Mouse (Mus musculus) adrenal gland, adult 8-10 months (tissue): ENCODE data around the gene Rnase1. TPM values are rescaled to one million over a fixed set of nuclear protein-coding genes. Genes with fewer than 3 reads are reported as not detected.

Experiments used
- total RNA-seq, 4 experiments: library from RNA; stranded (reverse); gene quantifications; 2 replicates each; pipeline ENCODE4 v1.2.4; 2022

Rnase1 gene
- total RNA-seq, 4 experiments from 2014 or later = 0.28 TPM; not detected in 3

Other genes starting within 250 kb of the Rnase1 start
- gene Klhl33, start 249.3 kb downstream of the Rnase1 start, total RNA-seq = 1 to 10 TPM; 1.0 to 3.4 (median 1.8) TPM
- 10 to 100 TPM; 44.8 to 55.6 (median 51.3) TPM for gene Osgep, start 221.9 kb downstream of the Rnase1 start, total RNA-seq
- 10 to 100 TPM; 73.6 to 85.2 (median 74.1) TPM for gene Apex1, start 221.8 kb downstream of the Rnase1 start, total RNA-seq
- gene Pip4p1, start 215.9 kb downstream of the Rnase1 start, total RNA-seq = 10 to 100 TPM; 62.3 to 74.8 (median 68.0) TPM
- gene Pnp, start 215.7 kb downstream of the Rnase1 start, total RNA-seq = 10 to 100 TPM; 26.5 to 35.8 (median 31.3) TPM
- gene Gm49342, start 202.3 kb downstream of the Rnase1 start, total RNA-seq = 10 to 100 TPM; 25.4 to 40.6 (median 33.0) TPM
- 1 to 10 TPM; 1.8 to 2.5 (median 2.2) TPM for gene Pnp2, start 190.8 kb downstream of the Rnase1 start, total RNA-seq
- gene Rnase10, start 139.0 kb downstream of the Rnase1 start, total RNA-seq = under 1 TPM in 2 of 4 experiments, not detected in 2; 0.15 to 0.31 TPM
- not detected for gene Rnase9, start 104.9 kb downstream of the Rnase1 start, total RNA-seq
- gene Rnase11, start 96.6 kb downstream of the Rnase1 start, total RNA-seq = not detected
- not detected for gene Rnase12, start 89.1 kb downstream of the Rnase1 start, total RNA-seq
- not detected for gene Olfr750, start 72.3 kb downstream of the Rnase1 start, total RNA-seq
- gene Rnase4, start 55.7 kb downstream of the Rnase1 start, total RNA-seq = 10 to 100 TPM; 48.1 to 69.1 (median 54.7) TPM
- gene Ang, start 55.6 kb downstream of the Rnase1 start, total RNA-seq = 1 to 10 TPM; 5.4 to 7.4 (median 6.4) TPM
- gene Eddm3b, start 32.4 kb downstream of the Rnase1 start, total RNA-seq = not detected
- gene Rnase6, start 22.9 kb downstream of the Rnase1 start, total RNA-seq = 1 to 10 TPM; 1.4 to 4.0 (median 2.1) TPM
- gene Rnase2b, start 15.5 kb upstream of the Rnase1 start, total RNA-seq = not detected
- gene Ang2, start 52.4 kb upstream of the Rnase1 start, total RNA-seq = not detected
- gene Ear14, start 56.6 kb upstream of the Rnase1 start, total RNA-seq = not detected
- gene Rnase2a, start 109.3 kb upstream of the Rnase1 start, total RNA-seq = 10 to 100 TPM in 2 of 4 experiments, 1 to 10 TPM in 2; 8.4 to 30.6 (median 10.1) TPM
- gene Gm7247, start 215.0 kb upstream of the Rnase1 start, total RNA-seq = not detected